Mouse (Mus musculus) T-helper 17 cell (primary cell): ENCODE data around the gene Gng13.

Experiments
- in situ Hi-C, 2 experiments: fragments of 300-600 bp; cut with MboI, MseI; formaldehyde crosslinking; loops; 1 replicate in 1 of 2; 2 replicates in 1 of 2; pipeline ENCODE4 v1.15.1; 2025; ENCODE audit warnings: high pct_unique_total_duplicates in 2 of 2

The Gng13 gene

GRCm38 (mm10) chr17:25716711-25717637 lies at the start of gene Gng13:
Gene Gng13 (plus strand): TSS chr17:25717171.
- in situ Hi-C loops, result no loop called here

- in situ Hi-C loops, result loop anchor here in 1 of 2 experiments (25.0 kb wide), 1 partner anchor 1744 kb away; no protein-coding TSS in a partner anchor
These were observed 48.4 kb upstream of the Gng13 start for GRCm38 (mm10) chr17:25668481-25669055.

DNA sequence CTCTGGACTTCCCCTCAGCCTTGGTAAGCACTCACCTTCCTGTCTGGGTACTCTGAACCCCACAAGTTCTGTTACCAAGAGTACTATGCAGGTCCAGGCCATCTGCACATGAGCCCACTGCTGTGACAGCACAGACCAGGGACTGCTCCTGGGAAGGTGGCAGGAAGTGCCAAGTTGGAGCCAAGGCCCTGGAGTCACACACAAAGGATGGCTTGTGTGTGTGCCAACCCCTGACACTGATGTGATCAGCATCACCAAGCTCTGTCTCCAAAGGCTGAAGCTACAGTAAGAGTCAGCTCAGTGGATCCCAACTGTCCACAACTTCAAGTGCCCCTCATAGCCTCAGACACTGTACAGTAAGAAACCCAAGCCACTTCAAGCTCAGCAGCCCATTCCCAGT lies 44.0 kb upstream of the Gng13 start:
- in situ Hi-C loops, result loop anchor here in 1 of 2 experiments (25.0 kb wide), 1 partner anchor 1739 kb away; no protein-coding TSS in a partner anchor

GRCm38 (mm10) chr17:25677969-25678368 lies 39.0 kb upstream of the Gng13 start:
- in situ Hi-C loops, result no loop called here

GRCm38 (mm10) chr17:25679818-25680217 lies 37.2 kb upstream of the Gng13 start:
- in situ Hi-C loops, result no loop called here

DNA sequence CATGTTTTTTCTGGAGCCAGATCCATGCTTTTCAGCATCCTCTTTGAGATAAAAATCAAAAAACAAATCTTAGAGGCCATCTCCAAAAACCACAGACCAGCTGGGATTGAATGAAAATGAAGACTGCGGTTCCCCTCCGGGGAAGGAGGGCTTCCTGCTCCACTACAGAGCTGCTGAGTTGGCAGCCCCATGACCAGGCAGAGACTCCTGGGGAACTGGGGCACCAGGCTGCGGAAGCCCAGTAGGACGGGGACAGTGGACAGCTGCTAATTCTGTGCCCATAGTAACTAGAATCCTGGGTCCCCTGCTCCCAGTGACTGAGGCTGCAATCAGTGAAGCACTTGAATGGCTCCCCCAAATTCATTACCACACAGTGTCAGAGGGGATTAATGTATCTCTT lies 35.3 kb upstream of the Gng13 start:
- in situ Hi-C loops, result no loop called here

DNA sequence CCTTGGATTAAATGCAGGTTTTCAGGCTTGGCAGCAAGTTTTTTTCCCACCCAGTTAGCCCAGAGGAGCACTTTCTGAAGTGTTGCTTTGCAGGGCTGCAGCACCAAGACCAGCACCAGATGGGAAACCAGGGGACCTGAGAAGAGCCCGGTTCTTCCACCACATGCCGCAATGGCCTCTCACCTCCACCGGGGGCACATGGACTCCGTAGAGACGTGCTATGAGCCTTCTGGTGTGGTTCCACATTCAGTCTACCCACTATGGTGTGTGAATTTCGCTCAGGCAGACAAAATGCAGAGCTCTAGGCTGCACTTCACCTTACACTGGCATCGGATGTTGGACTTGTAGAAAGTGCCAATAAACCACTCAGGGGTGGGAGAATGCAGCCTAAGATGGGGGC lies 30.6 kb upstream of the Gng13 start:
- in situ Hi-C loops, result no loop called here

DNA sequence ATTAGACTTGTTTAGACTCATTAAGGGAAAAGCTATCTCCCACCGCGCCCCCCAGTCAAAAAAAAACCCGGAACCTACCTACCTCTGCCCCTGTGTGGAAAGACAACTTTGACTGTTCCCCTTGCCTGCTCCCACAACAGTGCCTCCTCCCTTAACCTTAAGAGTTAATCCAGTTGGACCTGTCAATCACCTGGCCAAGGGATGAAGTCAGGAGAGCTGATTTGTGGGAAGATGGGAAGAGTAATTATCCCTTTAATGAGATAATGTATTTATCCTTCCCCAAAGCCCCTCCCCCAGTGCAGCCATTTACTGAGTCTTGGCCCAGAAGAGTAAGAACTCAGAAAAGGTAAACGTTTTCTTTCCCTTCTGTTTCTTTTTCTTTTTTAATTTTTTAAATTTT lies 28.0 kb upstream of the Gng13 start:
- in situ Hi-C loops, result no loop called here

- in situ Hi-C loops, result loop anchor here (5.0 to 10.0 kb wide), 2 partner anchors 219 to 1149 kb away; partner anchors contain the start of gene Nkx2-5 (in 1 of the 2)
These were observed 20.7 kb upstream of the Gng13 start for GRCm38 (mm10) chr17:25696263-25696662.

DNA sequence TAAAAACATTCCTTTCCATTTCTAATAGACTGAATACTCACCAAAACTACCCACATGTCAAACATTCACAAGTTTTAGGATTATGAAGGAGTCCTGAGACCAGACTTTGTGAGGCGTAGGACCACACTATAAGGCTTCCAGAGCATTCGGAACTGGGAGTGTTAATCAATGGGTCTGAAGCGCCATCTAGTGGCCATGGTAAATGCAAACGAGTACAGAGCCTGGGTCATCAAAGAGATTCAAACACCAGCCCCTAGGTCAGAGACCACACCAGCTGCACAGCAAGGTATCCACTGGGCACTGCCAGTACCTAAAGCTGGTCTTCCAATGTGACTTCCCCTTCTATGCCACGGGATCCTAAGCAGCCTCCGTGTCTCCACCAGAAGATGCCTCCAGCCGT lies 18.5 kb upstream of the Gng13 start:
- in situ Hi-C loops, result loop anchor here (5.0 to 10.0 kb wide), 2 partner anchors 221 to 1146 kb away; partner anchors contain the start of gene Nkx2-5 (in 1 of the 2)

GRCm38 (mm10) chr17:25700863-25701496 lies 16.0 kb upstream of the Gng13 start:
- in situ Hi-C loops, result no loop called here

- in situ Hi-C loops, result no loop called here
These were observed 7.0 kb upstream of the Gng13 start for GRCm38 (mm10) chr17:25709994-25710393.

GRCm38 (mm10) chr17:25711136-25711535 lies 5.8 kb upstream of the Gng13 start:
- in situ Hi-C loops, result no loop called here

- in situ Hi-C loops, result no loop called here
These were observed 1.3 kb upstream of the Gng13 start for GRCm38 (mm10) chr17:25715627-25716026.

DNA sequence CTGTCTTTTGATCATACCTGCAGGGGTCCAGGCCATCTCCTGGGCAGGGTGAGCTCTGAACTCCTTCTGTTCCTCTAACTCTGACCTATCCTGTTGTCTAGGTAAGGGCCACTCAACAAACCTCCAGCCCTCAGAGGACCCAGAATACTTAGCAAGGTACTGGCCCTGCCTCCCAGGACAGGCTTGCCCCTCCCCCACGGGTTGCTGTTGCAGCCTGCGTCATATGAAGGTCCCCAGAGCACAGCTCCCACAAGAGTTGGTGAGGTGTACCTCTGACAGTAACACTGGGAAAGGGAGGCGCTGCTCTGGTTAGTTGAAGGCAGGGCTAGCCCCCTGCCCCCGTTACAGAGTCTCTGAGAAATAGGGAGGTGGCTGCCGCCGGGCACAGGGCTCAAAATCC lies 841 bp upstream of the Gng13 start:
- in situ Hi-C loops, result no loop called here

DNA sequence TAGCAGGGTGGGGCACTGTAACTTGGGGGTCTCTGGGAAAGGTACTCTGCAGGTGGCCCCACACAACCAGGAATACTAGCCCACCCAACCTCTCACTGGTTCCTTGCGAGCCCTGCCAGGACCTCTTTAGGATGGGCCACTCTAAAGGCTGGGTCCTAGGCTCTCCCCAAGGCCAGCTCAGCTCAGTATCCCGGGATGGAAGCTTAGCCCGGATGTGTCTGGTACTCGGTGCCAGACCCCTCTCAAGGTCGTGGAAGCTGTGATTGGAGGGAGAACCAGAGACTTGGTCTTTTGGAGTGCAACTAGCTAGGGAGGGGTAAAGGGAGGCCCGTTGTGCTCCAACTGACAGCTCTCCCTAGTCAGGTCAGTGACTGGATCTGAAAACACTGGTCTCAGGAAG lies 720 bp downstream of the Gng13 start:
- in situ Hi-C loops, result no loop called here

- in situ Hi-C loops, result no loop called here
These were observed 4.5 kb downstream of the Gng13 start for GRCm38 (mm10) chr17:25721476-25721875.

DNA sequence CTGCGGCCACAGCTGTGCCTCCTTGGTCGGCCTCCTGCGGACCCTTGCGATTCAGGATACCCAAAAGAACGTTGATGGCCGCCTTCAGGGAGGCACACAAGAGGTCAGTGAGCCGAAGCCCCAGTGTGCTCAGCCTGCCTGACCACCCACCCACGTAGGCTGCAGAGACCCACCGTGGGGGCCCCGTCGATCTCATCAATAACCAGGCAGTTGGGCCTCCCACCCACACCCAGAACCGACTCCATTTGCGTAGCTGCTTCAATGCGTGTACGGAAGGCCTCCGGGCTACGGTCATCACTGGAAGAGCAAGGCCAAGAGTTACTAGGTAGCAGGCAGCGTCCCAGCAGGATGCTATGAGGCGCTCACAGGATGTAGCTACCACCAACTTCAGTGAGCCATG lies 6.5 kb downstream of the Gng13 start:
- in situ Hi-C loops, result no loop called here

DNA sequence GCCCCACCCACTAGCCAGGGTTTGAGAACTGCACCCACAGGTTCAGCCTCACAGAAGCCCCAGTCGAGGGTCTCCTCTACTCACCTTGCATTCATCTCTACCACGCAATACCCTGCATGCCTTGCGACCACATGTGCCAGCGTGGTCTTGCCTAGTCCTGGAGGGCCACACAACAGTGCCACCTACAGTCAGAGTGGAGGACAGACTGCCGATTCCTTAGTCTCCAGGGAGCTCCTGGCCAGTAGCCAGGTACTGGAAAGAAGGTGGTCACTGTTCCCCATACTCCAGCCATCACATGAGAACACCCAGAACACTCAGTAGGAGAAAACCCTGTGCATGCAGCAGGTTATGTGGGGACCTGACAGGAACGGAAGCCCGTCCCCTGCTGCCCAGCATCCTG lies 6.9 kb downstream of the Gng13 start:
- in situ Hi-C loops, result no loop called here

DNA sequence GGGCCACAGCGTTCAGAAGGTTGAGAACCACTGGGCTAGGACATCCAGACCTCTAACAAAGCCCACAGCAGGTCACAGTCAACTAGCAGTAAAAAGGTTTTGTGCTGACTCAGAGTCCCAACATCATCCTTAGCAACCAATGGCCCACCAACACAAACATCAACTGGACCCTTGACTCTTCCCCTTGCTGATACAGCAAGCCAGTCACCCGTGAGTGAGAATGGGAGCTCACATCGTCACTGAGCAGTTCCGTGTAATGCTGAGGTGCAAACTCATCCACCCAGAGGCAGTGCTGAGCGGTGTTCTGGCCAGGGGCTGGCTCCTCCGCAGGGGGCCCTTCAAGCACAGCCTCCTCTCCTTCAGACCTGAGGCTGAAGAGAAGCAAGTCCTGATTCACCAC lies 8.3 kb downstream of the Gng13 start:
- in situ Hi-C loops, result no loop called here

GRCm38 (mm10) chr17:25727265-25728008 lies 10.5 kb downstream of the Gng13 start, which contains the start of the genes Chtf18 and Rpusd1:
Gene Chtf18 (minus strand): TSS chr17:25727419.
Gene Rpusd1 (plus strand): TSS chr17:25727670.
- in situ Hi-C loops, result no loop called here

DNA sequence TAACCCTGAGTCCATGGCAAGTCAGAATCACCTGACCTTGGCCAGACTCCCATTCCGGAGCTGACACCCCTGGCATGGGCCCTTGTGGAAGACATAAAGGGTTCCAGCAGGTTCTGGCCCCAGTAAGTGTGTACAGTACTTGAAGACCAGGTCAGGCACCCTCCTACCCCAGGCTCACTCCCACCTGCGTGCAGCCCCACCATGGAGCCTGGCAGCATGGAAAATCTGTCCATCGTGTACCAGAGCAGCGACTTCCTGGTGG lies 11.0 kb downstream of the Gng13 start:
- in situ Hi-C loops, result no loop called here
